Mouse (Mus musculus): ENCODE data around the gene Trmt11.

DNA sequence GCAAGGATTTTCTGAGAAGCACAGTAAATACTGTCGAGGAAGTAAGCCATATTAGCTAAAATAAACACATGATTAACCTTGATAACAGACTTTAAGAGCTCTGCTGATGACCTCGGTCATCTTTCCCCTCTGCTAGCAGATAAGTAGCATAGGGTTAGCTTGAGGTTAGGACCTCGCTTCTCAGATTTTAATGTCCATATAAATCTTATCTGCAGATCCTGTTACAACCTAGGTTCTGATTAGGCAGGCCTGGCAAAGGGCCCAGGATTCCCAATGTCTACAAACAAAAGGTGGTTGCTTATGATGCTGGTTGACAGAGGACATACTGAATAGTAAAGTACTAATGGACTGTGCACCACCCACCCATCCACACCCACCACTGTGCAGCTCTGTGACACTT, 83.8 kb downstream of the Trmt11 start:
- TF ChIP-seq CTCF (IDR thresholded peaks at IDR 0.05; ENCODE audit: insufficient read depth, low read depth, low read length) = no peak
- no peak for TF ChIP-seq POLR2A (IDR thresholded peaks at IDR 0.05; ENCODE audit: insufficient read depth, low read depth, low read length)

Data from olfactory bulb, adult 2 months (tissue).